Mouse (Mus musculus) spleen, adult 2 months (tissue): ENCODE measurements around the gene Mical2.

Source experiments
- CTCF ChIP-seq: fragments of 200-500 bp; IDR thresholded peaks from 2 replicates; pipeline ENCODE4 v1.5.1; 2011; ENCODE audit warnings: mild to moderate bottlenecking, inconsistent platforms; ENCODE audit not compliant: insufficient read depth, insufficient read length, insufficient replicate concordance; ENCODE audit errors: extremely low read depth
- POLR2A ChIP-seq: fragments of 200-500 bp; IDR thresholded peaks from 2 replicates; pipeline ENCODE4 v1.6.1; 2011; ENCODE audit warnings: low read depth, low read length, inconsistent platforms

DNA sequence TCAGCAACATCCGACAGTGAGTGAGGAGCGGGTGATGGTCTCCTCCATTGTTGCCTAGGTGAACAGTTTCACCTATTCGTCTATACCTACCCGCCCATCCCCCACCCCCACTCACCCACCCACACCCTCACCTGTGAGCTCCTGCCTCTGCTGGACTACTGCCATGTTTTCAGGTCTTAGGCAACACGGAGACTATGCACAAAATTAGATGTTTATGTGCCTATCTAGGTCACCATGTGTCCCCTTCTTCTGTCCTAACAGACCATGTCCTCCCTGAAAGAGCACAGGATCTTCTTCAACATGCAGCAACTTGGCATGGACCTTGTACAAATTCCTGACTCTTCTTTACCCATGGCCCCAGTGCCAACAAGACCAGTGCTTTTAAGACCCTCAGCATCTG is 74.5 kb downstream of the Mical2 start:
- TF ChIP-seq CTCF, result no peak
- no peak for TF ChIP-seq POLR2A
